Mouse (Mus musculus): ENCODE data around the gene Nus1. TPM values are rescaled to one million over a fixed set of nuclear protein-coding genes. Genes with fewer than 3 reads are reported as not detected.

Nus1 gene
- 8.3 and 11.0 TPM in 2 replicates for polyA plus RNA-seq (2015; fragmentation: Nextera tagmentation; extraction: Ambion mirVana)

DNA sequence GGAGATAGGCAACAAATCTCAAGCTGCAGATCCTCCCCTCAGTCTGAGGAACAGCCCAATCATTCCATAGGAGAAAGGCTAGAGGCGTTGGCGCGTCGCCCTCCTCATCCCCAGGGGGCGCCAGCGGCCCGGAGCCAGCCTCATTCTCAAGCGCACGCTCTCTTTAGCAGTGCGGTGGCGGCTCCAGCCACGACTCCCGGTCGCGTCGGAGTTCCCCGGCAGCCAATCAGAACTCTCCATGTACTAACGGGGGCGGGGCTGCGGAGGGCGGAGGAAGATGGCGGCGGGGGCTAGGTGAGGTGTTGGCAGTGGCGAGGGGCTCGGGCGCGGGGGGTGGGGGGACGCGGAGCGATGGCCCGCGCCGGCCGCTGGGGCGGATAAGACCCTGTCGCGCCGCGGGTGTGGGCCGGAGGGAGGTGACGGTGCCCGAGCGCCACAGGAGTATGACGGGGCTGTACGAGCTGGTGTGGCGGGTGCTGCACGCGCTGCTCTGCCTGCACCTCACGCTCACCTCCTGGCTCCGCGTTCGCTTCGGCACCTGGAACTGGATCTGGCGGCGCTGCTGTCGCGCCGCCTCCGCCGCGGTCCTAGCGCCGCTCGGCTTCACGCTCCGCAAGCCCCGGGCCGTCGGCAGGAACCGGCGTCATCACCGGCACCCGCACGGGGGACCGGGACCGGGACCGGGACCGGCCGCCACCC, at the start of gene Nus1:
TSS of gene Nus1 (plus strand) at position 249 of the 699 bp plus-strand sequence.
- DNase-seq (ENCODE audit: low spot score), result peak; percentile 98

GRCm38 (mm10) chr10:52368376-52368775, 49.0 kb upstream of the Nus1 start:
- DNase-seq (ENCODE audit: low spot score), result no peak

- no peak for DNase-seq (ENCODE audit: low spot score)
These were observed 43.5 kb upstream of the Nus1 start for GRCm38 (mm10) chr10:52373834-52374233.

DNA sequence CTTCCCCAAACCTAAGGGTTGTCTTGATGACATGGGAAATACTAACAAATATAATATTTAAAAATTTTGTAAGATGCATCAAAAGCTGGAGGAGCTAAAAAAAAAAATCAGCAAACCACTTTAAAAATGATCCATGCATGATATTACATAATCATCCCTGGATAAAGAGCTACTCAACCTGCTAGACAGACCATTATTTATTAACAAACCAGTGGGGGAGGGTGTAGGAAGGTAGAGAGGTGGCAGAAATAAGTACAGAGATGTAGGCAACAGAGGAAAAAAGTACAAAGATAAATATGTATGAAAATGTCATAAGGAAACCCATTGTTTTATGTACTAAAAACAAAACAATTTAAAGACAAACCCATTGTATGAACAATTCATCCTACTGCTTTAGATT, 42.7 kb upstream of the Nus1 start:
- DNase-seq (ENCODE audit: low spot score), result no peak

GRCm38 (mm10) chr10:52376422-52376821, 40.9 kb upstream of the Nus1 start:
- no peak for DNase-seq (ENCODE audit: low spot score)

DNA sequence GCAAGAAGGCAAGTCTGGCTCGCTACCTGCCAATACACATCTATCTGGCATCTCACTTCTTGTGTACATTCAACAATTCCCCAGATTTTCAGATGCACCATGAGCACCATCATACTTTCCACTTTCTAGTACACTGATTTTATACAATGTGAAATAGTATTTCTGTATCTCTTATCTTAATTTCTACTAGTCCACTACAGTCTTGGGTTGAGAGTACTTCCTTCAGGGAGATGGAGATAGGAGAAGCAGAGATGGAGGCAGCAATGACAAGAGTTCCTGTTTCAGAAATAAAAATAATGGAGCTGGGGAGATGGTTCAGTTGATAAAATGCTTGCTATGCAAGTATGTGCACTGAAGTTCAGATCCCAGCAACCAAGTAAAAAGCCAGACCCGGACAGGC, 39.5 kb upstream of the Nus1 start:
- no peak for DNase-seq (ENCODE audit: low spot score)

DNA sequence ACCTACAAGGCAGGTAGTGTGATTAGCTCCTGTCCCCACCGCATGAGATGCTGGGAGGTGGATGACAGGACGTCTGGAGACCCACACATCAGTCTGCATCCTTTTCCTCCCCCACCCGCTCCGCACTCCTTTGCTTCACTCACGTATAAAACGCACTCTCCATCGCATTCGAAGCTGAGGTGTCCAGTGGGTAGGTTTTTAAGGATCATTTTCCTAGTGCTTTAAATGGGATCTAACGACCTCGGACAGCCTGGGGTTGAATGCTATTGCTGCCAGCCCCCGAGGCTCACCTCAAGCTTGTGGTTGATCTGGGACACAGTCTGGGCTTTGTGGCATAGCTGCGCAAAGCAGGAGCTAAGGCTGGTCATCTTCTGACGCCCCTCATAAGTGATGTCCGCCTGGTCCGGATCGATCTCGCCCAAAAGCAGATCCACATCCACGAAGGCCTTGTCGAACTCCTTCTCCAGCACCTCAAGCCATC, 36.0 kb upstream of the Nus1 start:
- DNase-seq (ENCODE audit: low spot score), result peak; percentile 20

- DNase-seq (ENCODE audit: low spot score), result peak; percentile 98
These were observed 35.3 kb upstream of the Nus1 start, which contains the start of gene Gopc for GRCm38 (mm10) chr10:52381845-52382591. Gene Gopc (minus strand): TSS chr10:52382124.

DNA sequence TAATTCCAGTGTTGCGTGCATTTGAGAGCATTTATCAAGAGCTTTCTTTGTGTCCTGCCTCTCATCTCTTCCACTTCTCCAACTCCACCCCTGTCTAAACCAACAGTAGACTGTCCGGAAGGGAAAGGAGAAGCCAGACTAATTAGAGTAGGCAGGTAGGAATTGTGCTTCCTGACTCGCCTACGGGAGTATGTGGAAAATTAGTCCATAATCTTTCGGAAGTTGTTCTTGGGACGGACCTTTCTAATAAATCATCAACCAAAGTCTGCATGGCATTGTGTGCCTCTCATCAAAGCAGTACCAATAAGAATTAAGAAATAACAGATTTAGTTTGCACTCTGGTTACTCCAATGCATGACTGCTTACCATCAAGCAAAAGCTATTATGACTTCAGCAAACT, 34.3 kb upstream of the Nus1 start:
- no peak for DNase-seq (ENCODE audit: low spot score)

DNA sequence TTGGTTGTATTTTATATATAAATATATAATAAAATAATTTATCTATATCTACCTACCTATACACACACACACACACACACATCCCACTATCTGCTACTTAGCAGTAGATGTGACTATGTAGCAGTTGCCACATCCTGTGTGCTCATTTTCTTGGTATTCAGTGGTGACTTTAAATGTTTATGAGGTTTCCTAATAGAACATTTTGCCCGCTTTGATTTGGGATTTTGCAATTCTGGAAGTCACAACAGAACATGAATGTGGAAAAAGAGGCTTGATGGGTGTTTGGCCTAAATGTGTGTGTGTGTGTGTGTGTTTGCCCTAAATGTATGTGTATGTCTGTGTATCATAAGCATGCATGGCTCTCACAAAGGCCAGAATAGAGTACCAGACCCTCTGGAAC, 33.8 kb upstream of the Nus1 start:
- no peak for DNase-seq (ENCODE audit: low spot score)

DNA sequence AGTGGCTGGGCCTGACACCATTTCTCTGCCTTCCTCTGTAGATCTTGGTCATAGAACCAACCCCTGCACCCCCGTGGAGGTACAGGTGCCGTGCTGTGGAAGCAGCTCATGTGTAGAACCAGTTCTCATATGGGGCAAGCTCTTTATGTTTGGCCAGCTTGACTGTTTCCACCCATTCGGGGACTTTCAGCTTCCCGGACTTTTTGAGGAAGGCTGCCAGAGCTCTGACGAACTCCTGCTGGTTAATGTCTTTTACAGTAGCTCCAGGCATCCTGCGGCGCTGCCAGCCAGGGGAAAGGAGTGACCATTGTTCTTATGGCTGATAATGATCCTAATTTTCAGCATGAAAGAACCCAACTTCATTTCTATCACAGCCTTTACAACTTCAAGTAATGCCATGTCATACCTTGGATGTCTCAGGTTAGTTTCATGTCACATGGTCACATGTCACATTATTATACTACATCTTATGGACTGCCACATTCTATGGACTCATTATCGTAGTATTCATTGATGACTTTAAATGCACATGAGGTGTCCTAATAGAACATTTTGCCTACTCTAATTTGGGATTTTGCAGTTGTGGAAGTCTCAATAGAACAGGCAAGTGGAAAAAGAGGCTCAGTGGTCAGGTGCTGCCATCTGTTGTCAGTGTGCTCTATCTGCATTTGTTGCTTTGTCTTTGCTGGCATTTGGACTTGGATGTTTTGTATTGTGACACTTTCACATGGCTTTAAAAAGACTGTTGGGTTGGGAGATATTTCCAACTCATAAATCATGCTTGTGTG, 32.3 kb upstream of the Nus1 start:
- peak; percentile 48 for DNase-seq (ENCODE audit: low spot score)

GRCm38 (mm10) chr10:52387192-52387591, 30.2 kb upstream of the Nus1 start:
- DNase-seq (ENCODE audit: low spot score), result no peak

DNA sequence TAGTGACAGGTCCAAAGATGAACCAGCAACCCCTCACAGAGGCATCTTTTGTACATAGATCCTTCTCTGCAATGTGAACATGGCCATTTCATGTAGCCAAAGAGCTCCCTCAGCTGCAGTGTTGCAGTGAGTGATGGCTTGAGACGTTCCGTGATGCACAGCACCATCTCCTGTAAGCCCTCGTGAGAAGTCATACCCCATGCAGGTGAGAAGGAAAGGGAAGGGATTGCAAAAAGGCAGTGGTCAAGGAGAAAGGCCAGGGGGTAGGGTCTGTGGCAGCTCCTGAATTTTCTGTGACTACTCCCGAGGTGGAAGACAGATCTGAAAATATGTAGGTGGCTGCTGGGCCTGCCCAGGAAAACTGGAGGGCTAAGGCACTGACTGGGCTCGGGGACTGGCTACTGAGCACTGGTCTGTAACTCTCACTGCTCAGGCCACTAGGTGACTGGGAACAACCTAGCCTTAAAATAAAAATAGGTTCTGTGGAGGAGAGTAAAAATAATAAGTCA, 28.4 kb upstream of the Nus1 start, which contains the start of gene Nepn:
TSS of gene Nepn (plus strand) at position 51 of the 509 bp plus-strand sequence.
- no peak for DNase-seq (ENCODE audit: low spot score)

- DNase-seq (ENCODE audit: low spot score), result no peak
These were observed 27.9 kb upstream of the Nus1 start for GRCm38 (mm10) chr10:52389438-52389837.

- no peak for DNase-seq (ENCODE audit: low spot score)
These were observed 26.1 kb upstream of the Nus1 start for GRCm38 (mm10) chr10:52391208-52391607.

- no peak for DNase-seq (ENCODE audit: low spot score)
These were observed 20.7 kb upstream of the Nus1 start for GRCm38 (mm10) chr10:52396647-52397046.

DNA sequence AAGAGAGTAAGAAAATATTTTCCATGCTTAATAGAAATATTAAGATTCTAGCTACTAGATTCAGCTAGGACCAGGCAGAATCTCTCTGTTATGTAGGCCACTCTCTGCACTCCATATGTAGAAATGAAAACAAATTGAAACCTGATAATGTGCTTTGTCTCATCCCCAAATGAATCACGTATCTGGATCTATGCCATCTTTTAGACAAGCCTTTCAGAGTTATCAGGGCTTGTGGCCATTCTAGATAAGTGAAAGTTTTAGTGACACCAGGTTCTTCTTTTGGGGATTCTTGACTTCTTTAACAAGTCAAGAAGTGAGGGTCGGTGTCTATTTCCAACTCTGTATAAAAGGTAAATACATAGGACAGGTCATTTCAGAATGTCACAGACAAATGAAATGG, 18.6 kb upstream of the Nus1 start:
- DNase-seq (ENCODE audit: low spot score), result no peak

GRCm38 (mm10) chr10:52399722-52400121, 17.6 kb upstream of the Nus1 start:
- DNase-seq (ENCODE audit: low spot score), result no peak

- DNase-seq (ENCODE audit: low spot score), result no peak
These were observed 12.2 kb upstream of the Nus1 start for GRCm38 (mm10) chr10:52405160-52405559.

GRCm38 (mm10) chr10:52407526-52407925, 9.8 kb upstream of the Nus1 start:
- no peak for DNase-seq (ENCODE audit: low spot score)

DNA sequence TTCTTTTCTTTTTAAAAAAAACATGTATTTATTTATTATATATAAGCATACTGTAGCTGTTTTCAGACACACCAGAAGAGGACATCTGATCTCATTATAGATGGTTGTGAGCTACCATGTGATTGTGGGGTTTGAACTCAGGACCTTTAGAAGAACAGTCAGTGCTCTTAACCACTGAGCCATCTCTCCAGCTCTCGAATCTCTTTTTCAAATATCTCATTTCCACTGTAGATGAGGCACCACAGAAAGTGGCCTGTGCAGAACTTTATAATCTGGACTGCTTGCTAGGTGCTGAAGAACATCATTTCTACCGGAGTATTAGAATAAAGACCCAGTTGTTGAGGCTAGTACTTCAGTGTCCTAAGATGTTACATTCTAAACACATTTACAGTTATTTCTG, 2.3 kb upstream of the Nus1 start:
- no peak for DNase-seq (ENCODE audit: low spot score)

- DNase-seq (ENCODE audit: low spot score), result no peak
These were observed 889 bp upstream of the Nus1 start for GRCm38 (mm10) chr10:52416458-52416857.
